Mouse (Mus musculus) B cell, adult 67 days (primary cell): ENCODE data around the gene Pacs1. TPM values are rescaled to one million over a fixed set of nuclear protein-coding genes. Genes with fewer than 3 reads are reported as not detected.

ENCODE experiments used
- total RNA-seq, 2 experiments: library from RNA; stranded (reverse); gene quantifications; 4 replicates each; pipeline ENCODE4 v1.2.4; 2023

Pacs1 gene
- total RNA-seq, result 10 to 100 TPM; 81.2 to 92.8 TPM

GRCm38 (mm10) chr19:5272801-5273733 lies at the start of gene Pacs1:
Gene Pacs1, minus strand, starts transcription at chr19:5273119.

GRCm38 (mm10) chr19:5297903-5298800 lies 25.2 kb upstream of the Pacs1 start, which contains the start of gene Gal3st3:
Gene Gal3st3, plus strand, starts transcription at chr19:5298331.

GRCm38 (mm10) chr19:5294972-5295735 lies 22.2 kb upstream of the Pacs1 start, which contains the start of gene Sf3b2:
Gene Sf3b2, minus strand, starts transcription at chr19:5295455.

GRCm38 (mm10) chr19:5118384-5118698 lies 154.6 kb downstream of the Pacs1 start, which contains the start of gene Klc2:
Gene Klc2, minus strand, starts transcription at chr19:5118560.

GRCm38 (mm10) chr19:5106731-5107191 lies 166.2 kb downstream of the Pacs1 start, which contains the start of gene Rab1b:
Gene Rab1b, minus strand, starts transcription at chr19:5107072.

GRCm38 (mm10) chr19:5098363-5099143 lies 174.4 kb downstream of the Pacs1 start, which contains the start of gene Cnih2:
Gene Cnih2, minus strand, starts transcription at chr19:5098521.

GRCm38 (mm10) chr19:5087884-5088728 lies 184.8 kb downstream of the Pacs1 start, which contains the start of gene Yif1a:
Gene Yif1a, plus strand, starts transcription at chr19:5088538.

GRCm38 (mm10) chr19:5085145-5085863 lies 187.6 kb downstream of the Pacs1 start, which contains the start of gene Tmem151a:
Gene Tmem151a, minus strand, starts transcription at chr19:5085531.

Other genes with a start within 250 kb of the Pacs1 start
- gene Slc29a2, start 249.3 kb downstream of the Pacs1 start, total RNA-seq, result 1 to 10 TPM; 5.6 to 9.4 TPM
- 1 to 10 TPM; 4.8 TPM for gene B4gat1, start 234.3 kb downstream of the Pacs1 start, total RNA-seq
- gene AC124502.3, start 234.2 kb downstream of the Pacs1 start, total RNA-seq, result 1 to 10 TPM; 1.2 to 2.8 TPM
- 10 to 100 TPM; 63.7 to 71.9 TPM for gene Brms1, start 231.8 kb downstream of the Pacs1 start, total RNA-seq
- 1 to 10 TPM; 2.5 to 5.3 TPM for gene Rin1, start 222.6 kb downstream of the Pacs1 start, total RNA-seq
- not detected for gene Cd248, start 205.0 kb downstream of the Pacs1 start, total RNA-seq
- not detected for gene Tmem151a, start 187.6 kb downstream of the Pacs1 start, total RNA-seq
- gene Yif1a, start 184.6 kb downstream of the Pacs1 start, total RNA-seq, result 10 to 100 TPM; 29.3 to 49.9 TPM
- 1 to 10 TPM; 1.2 to 2.2 TPM for gene Cnih2, start 174.6 kb downstream of the Pacs1 start, total RNA-seq
- 100 to 1,000 TPM; 102 to 110 TPM for gene Rab1b, start 166.0 kb downstream of the Pacs1 start, total RNA-seq
- gene Klc2, start 154.6 kb downstream of the Pacs1 start, total RNA-seq, result 10 to 100 TPM; 42.3 to 50.5 TPM
- 100 to 1,000 TPM; 309 to 311 TPM for gene Sf3b2, start 22.3 kb upstream of the Pacs1 start, total RNA-seq
- not detected for gene Gal3st3, start 25.2 kb upstream of the Pacs1 start, total RNA-seq
- not detected for gene Catsper1, start 62.6 kb upstream of the Pacs1 start, total RNA-seq
- gene Cst6, start 76.5 kb upstream of the Pacs1 start, total RNA-seq, result not detected
- gene Eif1ad, start 93.6 kb upstream of the Pacs1 start, total RNA-seq, result 10 to 100 TPM; 39.6 to 43.4 TPM
- 10 to 100 TPM; 93.0 to 94.1 TPM for gene Banf1, start 94.0 kb upstream of the Pacs1 start, total RNA-seq
- 100 to 1,000 TPM; 177 to 198 TPM for gene Sart1, start 115.6 kb upstream of the Pacs1 start, total RNA-seq
- not detected for gene Tsga10ip, start 129.4 kb upstream of the Pacs1 start, total RNA-seq
- 100 to 1,000 TPM; 174 to 177 TPM for gene Drap1, start 151.9 kb upstream of the Pacs1 start, total RNA-seq
- gene AI837181, start 152.0 kb upstream of the Pacs1 start, total RNA-seq, result 10 to 100 TPM; 59.5 to 60.9 TPM
- gene Fosl1, start 174.4 kb upstream of the Pacs1 start, total RNA-seq, result 1 to 10 TPM in 1 of 2 experiments, not detected in 1; 1.3 TPM
- 1 to 10 TPM; 3.1 to 3.6 TPM for gene Ccdc85b, start 184.8 kb upstream of the Pacs1 start, total RNA-seq
- gene Fibp, start 187.5 kb upstream of the Pacs1 start, total RNA-seq, result 100 to 1,000 TPM; 115 to 174 TPM
- 1 to 10 TPM; 2.0 to 3.3 TPM for gene Ctsw, start 195.4 kb upstream of the Pacs1 start, total RNA-seq
- 1 to 10 TPM in 1 of 2 experiments, not detected in 1; 1.5 TPM for gene Efemp2, start 200.8 kb upstream of the Pacs1 start, total RNA-seq
- gene Mus81, start 215.3 kb upstream of the Pacs1 start, total RNA-seq, result 10 to 100 TPM; 39.6 to 51.8 TPM
- 1,000 to 10,000 TPM; 1,245 to 1,301 TPM for gene Cfl1, start 217.3 kb upstream of the Pacs1 start, total RNA-seq
- gene 1700020D05Rik, start 230.7 kb upstream of the Pacs1 start, total RNA-seq, result 1 to 10 TPM; 3.5 to 4.9 TPM
- gene Snx32, start 237.4 kb upstream of the Pacs1 start, total RNA-seq, result 10 to 100 TPM; 10.4 to 14.2 TPM